Mouse (Mus musculus): Measurements from ENCODE around the gene Begain. TPM values are rescaled to one million over a fixed set of nuclear protein-coding genes. Genes with fewer than 3 reads are reported as not detected.

The Begain gene
- total RNA-seq, 1 experiment = 1.3 TPM

DNA sequence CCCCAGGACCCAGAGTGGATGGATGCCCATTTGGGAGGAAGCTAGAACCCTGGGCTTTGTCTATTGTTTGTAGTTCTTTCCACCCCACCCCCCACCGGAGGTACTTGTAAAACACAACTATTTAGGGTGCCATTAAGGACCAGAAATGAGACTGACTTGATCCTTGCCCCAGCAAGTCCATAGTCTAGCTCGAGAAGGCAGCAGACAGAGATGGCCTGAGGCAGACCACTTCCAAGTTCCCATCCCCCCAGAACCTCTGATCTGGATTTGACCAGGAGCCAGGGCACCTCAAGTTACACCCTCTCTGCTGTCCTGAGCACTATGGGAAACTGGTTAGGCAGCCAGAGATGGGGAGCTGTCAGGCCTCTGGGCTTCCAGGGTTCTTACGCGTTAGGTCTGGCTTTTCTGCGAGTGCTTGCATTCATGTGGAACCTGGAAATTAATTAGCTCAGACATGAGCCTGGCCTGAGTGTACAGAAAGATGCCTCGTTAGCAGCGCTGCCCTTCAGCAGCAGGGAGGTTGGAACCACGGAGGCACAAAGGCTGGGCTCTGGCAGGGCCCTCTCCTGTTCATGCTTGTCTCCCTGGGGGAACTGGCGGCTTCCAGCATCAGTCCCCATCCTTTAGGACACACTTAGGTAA is 44.5 kb upstream of the Begain start:
- TF ChIP-seq MAFK (IDR thresholded peaks at IDR 0.05; ENCODE audit: insufficient read depth, low read depth, low read length) (no peak), CHD2 (IDR thresholded peaks at IDR 0.05; ENCODE audit: low read depth, low read length) (no peak), ZC3H11A (IDR thresholded peaks at IDR 0.05; ENCODE audit: borderline replicate concordance, low read depth, low read length) (no peak), HCFC1 (IDR thresholded peaks at IDR 0.05; ENCODE audit: borderline replicate concordance, insufficient read depth, low read length) (no peak), ZNF384 (IDR thresholded peaks at IDR 0.05; ENCODE audit: low read depth, low read length) (no peak)
- Histone ChIP-seq H3K36me3 (ENCODE audit: control insufficient read depth, insufficient read depth, low read length, poor library complexity, severe bottlenecking) (no peaks in the 10 kb centered on the region), H3K4me3 (ENCODE audit: insufficient read depth in 1 of 2, low read depth in 1 of 2, low read length in 2 of 2, poor library complexity in 1 of 2, severe bottlenecking in 1 of 2) (no peak overlapping the region), H3K27ac (ENCODE audit: insufficient read depth, low read depth, low read length, poor library complexity, severe bottlenecking) (no peak overlapping the region), H3K9me3 (ENCODE audit: control insufficient read depth, insufficient read depth, low read depth, low read length) (no peaks in the 10 kb centered on the region), H3K4me1 (ENCODE audit: control insufficient read depth in 2 of 2, insufficient read depth in 2 of 2, low read length in 2 of 2, poor library complexity in 1 of 2) (no peaks in the 10 kb centered on the region), H3K9ac (ENCODE audit: insufficient read depth, low read depth, low read length, poor library complexity, severe bottlenecking) (no peak overlapping the region)
- no peak for DNase-seq (ENCODE audit: low read depth, low spot score)
- in situ Hi-C loops (cut with MboI; ENCODE audit: low sequenced_read_pairs in 2 of 2, unreplicated experiment in 2 of 2) = no loop called here

DNA sequence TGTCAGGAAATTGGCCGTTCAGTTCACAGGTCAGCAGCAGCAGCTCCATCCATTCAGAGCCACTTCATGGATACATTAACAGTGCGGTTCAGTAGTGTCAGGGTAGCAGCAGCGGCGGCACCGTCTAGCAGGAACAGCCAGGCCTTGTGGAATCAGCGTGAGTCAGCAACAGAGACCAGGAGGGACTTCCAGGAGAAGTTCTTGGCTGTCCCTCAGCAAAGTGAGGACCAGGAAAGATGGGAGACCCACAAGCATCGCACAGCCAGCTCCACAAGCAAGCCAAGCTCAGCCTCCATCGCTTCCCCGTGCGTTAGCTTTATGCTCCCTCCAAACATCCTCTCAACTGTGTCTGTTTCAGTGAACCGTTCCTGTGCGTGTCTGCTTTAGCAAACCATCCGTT is 40.9 kb upstream of the Begain start:
- Histone ChIP-seq H3K27ac (ENCODE audit: insufficient read depth, low read depth, low read length, poor library complexity, severe bottlenecking) (no peak overlapping the region), H3K9ac (ENCODE audit: insufficient read depth, low read depth, low read length, poor library complexity, severe bottlenecking) (no peak overlapping the region), H3K9me3 (ENCODE audit: control insufficient read depth, insufficient read depth, low read depth, low read length) (no peaks in the 10 kb centered on the region), H3K4me1 (ENCODE audit: control insufficient read depth in 2 of 2, insufficient read depth in 2 of 2, low read length in 2 of 2, poor library complexity in 1 of 2) (no peaks in the 10 kb centered on the region), H3K36me3 (ENCODE audit: control insufficient read depth, insufficient read depth, low read length, poor library complexity, severe bottlenecking) (no peaks in the 10 kb centered on the region), H3K4me3 (ENCODE audit: insufficient read depth in 1 of 2, low read depth in 1 of 2, low read length in 2 of 2, poor library complexity in 1 of 2, severe bottlenecking in 1 of 2) (no peak overlapping the region)
- no peak for DNase-seq (ENCODE audit: low read depth, low spot score)
- in situ Hi-C loops (cut with MboI; ENCODE audit: low sequenced_read_pairs in 2 of 2, unreplicated experiment in 2 of 2) = no loop called here
- TF ChIP-seq HCFC1 (IDR thresholded peaks at IDR 0.05; ENCODE audit: borderline replicate concordance, insufficient read depth, low read length) (no peak), MAFK (IDR thresholded peaks at IDR 0.05; ENCODE audit: insufficient read depth, low read depth, low read length) (no peak), ZC3H11A (IDR thresholded peaks at IDR 0.05; ENCODE audit: borderline replicate concordance, low read depth, low read length) (no peak), ZNF384 (IDR thresholded peaks at IDR 0.05; ENCODE audit: low read depth, low read length) (no peak), CHD2 (IDR thresholded peaks at IDR 0.05; ENCODE audit: low read depth, low read length) (no peak)

DNA sequence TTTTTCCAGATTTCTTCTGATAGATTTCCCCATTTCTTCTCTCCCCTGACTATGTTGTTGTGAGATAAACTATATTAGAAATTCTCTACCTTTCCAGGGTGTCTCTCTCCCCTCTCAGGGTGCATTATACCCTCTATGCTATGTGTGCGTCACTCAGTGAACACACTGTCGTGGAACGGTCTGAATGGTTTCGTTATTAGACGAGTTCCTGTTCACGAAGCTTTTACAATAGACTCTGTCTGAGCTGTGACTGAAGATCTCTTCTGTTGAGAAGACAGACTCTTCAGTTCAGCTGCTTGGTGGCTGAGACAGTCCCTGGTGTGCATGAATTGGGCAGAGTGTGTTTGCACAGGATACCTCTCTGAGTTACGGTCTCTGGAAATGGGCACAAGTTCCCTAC is 32.4 kb upstream of the Begain start:
- H3K9ac ChIP-seq (ENCODE audit: insufficient read depth, low read depth, low read length, poor library complexity, severe bottlenecking) = no peak overlapping the region
- H3K4me1 ChIP-seq (ENCODE audit: control insufficient read depth in 2 of 2, insufficient read depth in 2 of 2, low read length in 2 of 2, poor library complexity in 1 of 2) = no peaks in the 10 kb centered on the region
- H3K27ac ChIP-seq (ENCODE audit: insufficient read depth, low read depth, low read length, poor library complexity, severe bottlenecking) = no peak overlapping the region
- DNase-seq (ENCODE audit: low read depth, low spot score) = no peak
- H3K36me3 ChIP-seq (ENCODE audit: control insufficient read depth, insufficient read depth, low read length, poor library complexity, severe bottlenecking) = no peaks in the 10 kb centered on the region
- in situ Hi-C loops (cut with MboI; ENCODE audit: low sequenced_read_pairs in 2 of 2, unreplicated experiment in 2 of 2) = no loop called here
- no peak for TF ChIP-seq HCFC1 (IDR thresholded peaks at IDR 0.05; ENCODE audit: borderline replicate concordance, insufficient read depth, low read length)
- TF ChIP-seq ZNF384 (IDR thresholded peaks at IDR 0.05; ENCODE audit: low read depth, low read length) = no peak
- no peak for TF ChIP-seq ZC3H11A (IDR thresholded peaks at IDR 0.05; ENCODE audit: borderline replicate concordance, low read depth, low read length)
- no peak for TF ChIP-seq MAFK (IDR thresholded peaks at IDR 0.05; ENCODE audit: insufficient read depth, low read depth, low read length)
- H3K9me3 ChIP-seq (ENCODE audit: control insufficient read depth, insufficient read depth, low read depth, low read length) = no peaks in the 10 kb centered on the region
- H3K4me3 ChIP-seq (ENCODE audit: insufficient read depth in 1 of 2, low read depth in 1 of 2, low read length in 2 of 2, poor library complexity in 1 of 2, severe bottlenecking in 1 of 2) = no peak overlapping the region

GRCm38 (mm10) chr12:109090456-109091130 is 22.6 kb upstream of the Begain start:
- Histone ChIP-seq H3K9ac (ENCODE audit: insufficient read depth, low read depth, low read length, poor library complexity, severe bottlenecking) (no peak overlapping the region), H3K4me3 (ENCODE audit: insufficient read depth in 1 of 2, low read depth in 1 of 2, low read length in 2 of 2, poor library complexity in 1 of 2, severe bottlenecking in 1 of 2) (peak overlapping the region in 1 of 2 experiments; percentile 17; a peak in 1 of 4 replicates), H3K27ac (ENCODE audit: insufficient read depth, low read depth, low read length, poor library complexity, severe bottlenecking) (peak overlapping the region; percentile 6; the same call in 1 of the 2 replicates), H3K36me3 (ENCODE audit: control insufficient read depth, insufficient read depth, low read length, poor library complexity, severe bottlenecking) (no peaks in the 10 kb centered on the region), H3K4me1 (ENCODE audit: control insufficient read depth in 2 of 2, insufficient read depth in 2 of 2, low read length in 2 of 2, poor library complexity in 1 of 2) (peaks cover 0 to 2% of the 10 kb centered on the region in 2 experiments; a peak in 1 of 4 replicates), H3K9me3 (ENCODE audit: control insufficient read depth, insufficient read depth, low read depth, low read length) (no peaks in the 10 kb centered on the region)
- no peak for TF ChIP-seq CHD2 (IDR thresholded peaks at IDR 0.05; ENCODE audit: low read depth, low read length)
- DNase-seq (ENCODE audit: low read depth, low spot score) = no peak
- in situ Hi-C loops (cut with MboI; ENCODE audit: low sequenced_read_pairs in 2 of 2, unreplicated experiment in 2 of 2) = no loop called here
